Mouse (Mus musculus): ENCODE data around the gene Ankrd12. TPM values are rescaled to one million over a fixed set of nuclear protein-coding genes. Genes with fewer than 3 reads are reported as not detected.
A peak's percentile ranks its signal among the peaks of the same experiment; 100 is the strongest.

Ankrd12 gene
- total RNA-seq, 4 experiments from 2014 or later, result 316 to 350 (median 333) TPM

- DNase-seq (ENCODE audit: low spot score in 2 of 2), result no peak
These were observed 109.1 kb downstream of the Ankrd12 start for GRCm38 (mm10) chr17:65967751-65968150.

- no peak for DNase-seq (ENCODE audit: low spot score in 2 of 2)
These were observed 114.6 kb downstream of the Ankrd12 start for GRCm38 (mm10) chr17:65962263-65962662.

- no peak for DNase-seq (ENCODE audit: low spot score in 2 of 2)
These were observed 115.2 kb downstream of the Ankrd12 start for GRCm38 (mm10) chr17:65961606-65962136.

- no peak for DNase-seq (ENCODE audit: low spot score in 2 of 2)
These were observed 117.9 kb downstream of the Ankrd12 start for GRCm38 (mm10) chr17:65959011-65959410.

- DNase-seq (ENCODE audit: low spot score in 2 of 2), result no peak
These were observed 118.5 kb downstream of the Ankrd12 start for GRCm38 (mm10) chr17:65958366-65958765.

- DNase-seq (ENCODE audit: low spot score in 2 of 2), result no peak
These were observed 119.0 kb downstream of the Ankrd12 start for GRCm38 (mm10) chr17:65957782-65958325.

- no peak for DNase-seq (ENCODE audit: low spot score in 2 of 2)
These were observed 119.7 kb downstream of the Ankrd12 start for GRCm38 (mm10) chr17:65956993-65957781.

GRCm38 (mm10) chr17:65956140-65956539 is 120.7 kb downstream of the Ankrd12 start:
- no peak for DNase-seq (ENCODE audit: low spot score in 2 of 2)

- DNase-seq (ENCODE audit: low spot score in 2 of 2), result no peak
These were observed 122.9 kb downstream of the Ankrd12 start for GRCm38 (mm10) chr17:65953959-65954358.

GRCm38 (mm10) chr17:65952083-65952482 is 124.8 kb downstream of the Ankrd12 start:
- no peak for DNase-seq (ENCODE audit: low spot score in 2 of 2)

- DNase-seq (ENCODE audit: low spot score in 2 of 2), result peak; percentile 72 to 89
These were observed 126.1 kb downstream of the Ankrd12 start, which contains the start of gene Twsg1 for GRCm38 (mm10) chr17:65950622-65951404. Gene Twsg1 (minus strand): TSS chr17:65951226.

GRCm38 (mm10) chr17:65950183-65950582 is 126.7 kb downstream of the Ankrd12 start:
- DNase-seq (ENCODE audit: low spot score in 2 of 2), result no peak

- no peak for DNase-seq (ENCODE audit: low spot score in 2 of 2)
These were observed 129.6 kb downstream of the Ankrd12 start for GRCm38 (mm10) chr17:65947307-65947706.

- no peak for DNase-seq (ENCODE audit: low spot score in 2 of 2)
These were observed 131.5 kb downstream of the Ankrd12 start for GRCm38 (mm10) chr17:65945420-65945819.

- no peak for DNase-seq (ENCODE audit: low spot score in 2 of 2)
These were observed 134.5 kb downstream of the Ankrd12 start for GRCm38 (mm10) chr17:65942394-65942793.

- DNase-seq (ENCODE audit: low spot score in 2 of 2), result no peak
These were observed 135.6 kb downstream of the Ankrd12 start for GRCm38 (mm10) chr17:65941275-65941674.

- no peak for DNase-seq (ENCODE audit: low spot score in 2 of 2)
These were observed 136.7 kb downstream of the Ankrd12 start for GRCm38 (mm10) chr17:65940221-65940620.

- DNase-seq (ENCODE audit: low spot score in 2 of 2), result no peak
These were observed 137.3 kb downstream of the Ankrd12 start for GRCm38 (mm10) chr17:65939461-65940192.

GRCm38 (mm10) chr17:65937671-65938070 is 139.2 kb downstream of the Ankrd12 start:
- no peak for DNase-seq (ENCODE audit: low spot score in 2 of 2)

- DNase-seq (ENCODE audit: low spot score in 2 of 2), result no peak
These were observed 143.1 kb downstream of the Ankrd12 start for GRCm38 (mm10) chr17:65933741-65934140.

- no peak for DNase-seq (ENCODE audit: low spot score in 2 of 2)
These were observed 145.4 kb downstream of the Ankrd12 start for GRCm38 (mm10) chr17:65931525-65931924.
